Mouse (Mus musculus) hindbrain, embryonic 16.5 days (tissue): Measurements from ENCODE around the gene Cramp1l. TPM values are rescaled to one million over a fixed set of nuclear protein-coding genes. Genes with fewer than 3 reads are reported as not detected.

ENCODE experiments used
- ATAC-seq: fragments of 200-750 bp; cut with Nextera tagmentation; 2 replicates; pipeline ENCODE4 v1.8.0; 2017; ENCODE audit warnings: moderate TSS enrichment, moderate library complexity
- H3K27ac ChIP-seq: fragments of 300-500 bp; sonication (generic); 2 replicates; pipeline ENCODE4 v1.5.1; 2014; ENCODE audit warnings: low read depth, mild to moderate bottlenecking, control low read depth, low read length, moderate library complexity
- H3K27me3 ChIP-seq: fragments of 300-500 bp; sonication (generic); replicated peaks from 2 replicates; pipeline ENCODE4 v1.6.1; 2014; ENCODE audit warnings: low read length; ENCODE audit not compliant: control insufficient read depth, insufficient read depth
- H3K36me3 ChIP-seq: fragments of 300-500 bp; sonication (generic); 2 replicates; pipeline ENCODE4 v1.6.1; 2014; ENCODE audit warnings: mild to moderate bottlenecking, low read length, moderate library complexity, mixed read lengths; ENCODE audit not compliant: control insufficient read depth, insufficient read depth
- H3K4me1 ChIP-seq: fragments of 300-500 bp; sonication (generic); 2 replicates; pipeline ENCODE4 v1.6.1; 2014; ENCODE audit warnings: low read depth, low read length; ENCODE audit not compliant: control insufficient read depth, insufficient read depth
- H3K4me2 ChIP-seq: fragments of 300-500 bp; sonication (generic); 2 replicates; pipeline ENCODE4 v1.6.1; 2014; ENCODE audit warnings: mild to moderate bottlenecking, low read length, control low read depth, moderate library complexity
- H3K4me3 ChIP-seq: fragments of 300-500 bp; sonication (generic); 2 replicates; pipeline ENCODE4 v1.5.1; 2014; ENCODE audit warnings: mild to moderate bottlenecking, low read length, control low read depth, moderate library complexity
- H3K9ac ChIP-seq: fragments of 300-500 bp; sonication (generic); 2 replicates; pipeline ENCODE4 v1.6.1; 2014; ENCODE audit warnings: low read depth, mild to moderate bottlenecking, control low read depth, low read length, moderate library complexity
- H3K9me3 ChIP-seq: fragments of 300-500 bp; sonication (generic); 2 replicates; pipeline ENCODE4 v1.6.1; 2014; ENCODE audit warnings: mild to moderate bottlenecking, low read length, moderate library complexity; ENCODE audit not compliant: control insufficient read depth
- WGBS: fragments of 180-500 bp; shearing (Covaris S2); extraction: QIAGEN DNeasy Blood & Tissue Kit; methylation state at CpG from one replicate; pipeline ENCODE4 v1.1.7; 2014; 5-methylcytosine and 5-hydroxymethylcytosine counted together
- polyA plus RNA-seq: library from polyadenylated mRNA; unstranded; fragments of >200 nt; fragmentation: Nextera tagmentation; extraction: Ambion mirVana; gene quantifications from 2 replicates; pipeline ENCODE4 v1.2.1, GENCODE M21; 2015

The Cramp1l gene
- 4.0 and 5.5 TPM in 2 replicates for polyA plus RNA-seq

GRCm38 (mm10) chr17:25015655-25016291, at the start of gene Cramp1l, which contains the start of gene Ift140:
Gene Cramp1l, minus strand, starts transcription at chr17:25015788.
Gene Ift140, plus strand, starts transcription at chr17:25016085.
- H3K4me2 ChIP-seq, result peak within 1 kb of the TSS; percentile 99
- WGBS, result under 1% methylated on average over 62 of the region's 62 CpGs
- H3K27ac ChIP-seq, result peak within 1 kb of the TSS; percentile 83
- H3K4me1 ChIP-seq, result peaks cover 25% of the 10 kb centered on the region
- peak within 1 kb of the TSS; percentile 100 for H3K4me3 ChIP-seq
- H3K9me3 ChIP-seq, result no peaks in the 10 kb centered on the region
- no peaks in the 10 kb centered on the region for H3K27me3 ChIP-seq
- H3K36me3 ChIP-seq, result peaks cover 2% of the 10 kb centered on the region; the same call in 1 of the 2 replicates
- H3K9ac ChIP-seq, result peak within 1 kb of the TSS; percentile 88
- ATAC-seq, result peak; percentile 99

GRCm38 (mm10) chr17:25065189-25065588, 49.6 kb upstream of the Cramp1l start:
- H3K27me3 ChIP-seq, result no peaks in the 10 kb centered on the region
- WGBS, result 91% methylated on average over 3 of the region's 3 CpGs
- no peak for ATAC-seq

GRCm38 (mm10) chr17:25064351-25064750, 48.8 kb upstream of the Cramp1l start:
- peaks cover 5% of the 10 kb centered on the region; the same call in 1 of the 2 replicates for H3K36me3 ChIP-seq
- no peaks in the 10 kb centered on the region for H3K4me1 ChIP-seq
- H3K4me3 ChIP-seq, result no peak overlapping the region
- no peak overlapping the region for H3K9ac ChIP-seq
- ATAC-seq, result no peak
- no peak overlapping the region for H3K27ac ChIP-seq
- no peak overlapping the region for H3K4me2 ChIP-seq
- H3K9me3 ChIP-seq, result no peaks in the 10 kb centered on the region
- 81% methylated on average over 9 of the region's 9 CpGs for WGBS
- H3K27me3 ChIP-seq, result no peaks in the 10 kb centered on the region

More at GRCm38 (mm10) chr17:25065189-25065588, 49.6 kb upstream of the Cramp1l start:
- H3K9me3 ChIP-seq, result no peaks in the 10 kb centered on the region
- no peak overlapping the region for H3K4me2 ChIP-seq
- H3K4me1 ChIP-seq, result no peaks in the 10 kb centered on the region
- no peak overlapping the region for H3K4me3 ChIP-seq
- peaks cover 5% of the 10 kb centered on the region; the same call in 1 of the 2 replicates for H3K36me3 ChIP-seq
- no peak overlapping the region for H3K27ac ChIP-seq
- no peak overlapping the region for H3K9ac ChIP-seq

GRCm38 (mm10) chr17:25063872-25064271, 48.3 kb upstream of the Cramp1l start:
- no peaks in the 10 kb centered on the region for H3K4me1 ChIP-seq
- H3K36me3 ChIP-seq, result peaks cover 5% of the 10 kb centered on the region; the same call in 1 of the 2 replicates
- 70% methylated on average over 12 of the region's 12 CpGs for WGBS
- H3K9ac ChIP-seq, result no peak overlapping the region
- ATAC-seq, result no peak
- H3K9me3 ChIP-seq, result no peaks in the 10 kb centered on the region
- H3K4me3 ChIP-seq, result no peak overlapping the region
- H3K27ac ChIP-seq, result no peak overlapping the region
- H3K27me3 ChIP-seq, result no peaks in the 10 kb centered on the region
- H3K4me2 ChIP-seq, result no peak overlapping the region

GRCm38 (mm10) chr17:25063261-25063660, 47.7 kb upstream of the Cramp1l start:
- Histone ChIP-seq H3K4me2 (no peak overlapping the region), H3K27me3 (no peaks in the 10 kb centered on the region), H3K4me1 (no peaks in the 10 kb centered on the region), H3K36me3 (peaks cover 7% of the 10 kb centered on the region; the same call in 1 of the 2 replicates), H3K9me3 (no peaks in the 10 kb centered on the region), H3K9ac (no peak overlapping the region), H3K4me3 (no peak overlapping the region), H3K27ac (no peak overlapping the region)
- no peak for ATAC-seq
- 69% methylated on average over 4 of the region's 4 CpGs for WGBS

GRCm38 (mm10) chr17:25057041-25057440, 41.5 kb upstream of the Cramp1l start:
- Histone ChIP-seq H3K4me2 (no peak overlapping the region), H3K9ac (no peak overlapping the region), H3K27ac (no peak overlapping the region), H3K36me3 (peaks cover 24% of the 10 kb centered on the region), H3K4me1 (no peaks in the 10 kb centered on the region), H3K4me3 (no peak overlapping the region), H3K9me3 (no peaks in the 10 kb centered on the region), H3K27me3 (no peaks in the 10 kb centered on the region)
- 95% methylated on average over 6 of the region's 6 CpGs for WGBS
- no peak for ATAC-seq

GRCm38 (mm10) chr17:25053274-25053673, 37.7 kb upstream of the Cramp1l start:
- peaks cover 20% of the 10 kb centered on the region for H3K36me3 ChIP-seq
- H3K4me1 ChIP-seq, result no peaks in the 10 kb centered on the region
- no peak overlapping the region for H3K4me3 ChIP-seq
- no peak overlapping the region for H3K9ac ChIP-seq
- ATAC-seq, result no peak
- no peak overlapping the region for H3K27ac ChIP-seq
- 86% methylated on average over 9 of the region's 9 CpGs for WGBS
- H3K27me3 ChIP-seq, result no peaks in the 10 kb centered on the region
- no peak overlapping the region for H3K4me2 ChIP-seq
- H3K9me3 ChIP-seq, result no peaks in the 10 kb centered on the region

- no peaks in the 10 kb centered on the region for H3K4me1 ChIP-seq
Observed at GRCm38 (mm10) chr17:25047143-25047542, 31.6 kb upstream of the Cramp1l start.

GRCm38 (mm10) chr17:25045281-25045680, 29.7 kb upstream of the Cramp1l start:
- 92% methylated on average over 4 of the region's 4 CpGs for WGBS
- Histone ChIP-seq H3K4me3 (no peak overlapping the region), H3K27me3 (no peaks in the 10 kb centered on the region), H3K9me3 (no peaks in the 10 kb centered on the region), H3K4me2 (no peak overlapping the region), H3K27ac (no peak overlapping the region), H3K9ac (no peak overlapping the region), H3K4me1 (no peaks in the 10 kb centered on the region), H3K36me3 (peaks cover 2% of the 10 kb centered on the region; the same call in 1 of the 2 replicates)
- ATAC-seq, result no peak

More at GRCm38 (mm10) chr17:25047143-25047542, 31.6 kb upstream of the Cramp1l start:
- Histone ChIP-seq H3K4me2 (no peak overlapping the region), H3K27me3 (no peaks in the 10 kb centered on the region), H3K4me3 (no peak overlapping the region), H3K9me3 (no peaks in the 10 kb centered on the region), H3K9ac (no peak overlapping the region), H3K36me3 (peaks cover 6% of the 10 kb centered on the region; the same call in 1 of the 2 replicates), H3K27ac (no peak overlapping the region)
- ATAC-seq, result no peak
- 95% methylated on average over 5 of the region's 6 CpGs for WGBS
